Mouse (Mus musculus) G1E (cell line): ENCODE measurements around the gene Gm28051.

Experiments used
- CTCF ChIP-seq: IDR thresholded peaks from 2 replicates; pipeline ENCODE4 v1.5.1; 2012; ENCODE audit warnings: low read depth, low read length, inconsistent platforms, mixed read lengths
- GATA1 ChIP-seq: IDR thresholded peaks from 2 replicates; pipeline ENCODE4 v1.6.1; 2012; ENCODE audit warnings: borderline replicate concordance, low read length, inconsistent platforms, mixed read lengths
- POLR2AphosphoS5 ChIP-seq: IDR thresholded peaks from 2 replicates; pipeline ENCODE4 v1.6.1; 2012; ENCODE audit warnings: low read depth, low read length, inconsistent platforms; ENCODE audit not compliant: insufficient replicate concordance

- no peak for TF ChIP-seq CTCF
- TF ChIP-seq POLR2AphosphoS5, result no peak
- TF ChIP-seq GATA1, result no peak
Measured at GRCm38 (mm10) chr12:102743036-102743588, 14.5 kb downstream of the Gm28051 start.
